Mouse (Mus musculus): ENCODE measurements around the gene Skor1.

GRCm38 (mm10) chr9:63133659-63134058 lies 15.1 kb downstream of the Skor1 start:
- TF ChIP-seq POLR2A (IDR thresholded peaks at IDR 0.05; ENCODE audit: control insufficient read depth, extremely low read depth, insufficient read depth, low read length, poor library complexity), result no peak
- TF ChIP-seq CTCF (IDR thresholded peaks at IDR 0.05; ENCODE audit: borderline replicate concordance, control insufficient read depth, extremely low read depth, insufficient read depth, low read length, poor library complexity), result no peak
